Mouse (Mus musculus): ENCODE data around the gene Olfr1412.

Gene Olfr1412

DNA sequence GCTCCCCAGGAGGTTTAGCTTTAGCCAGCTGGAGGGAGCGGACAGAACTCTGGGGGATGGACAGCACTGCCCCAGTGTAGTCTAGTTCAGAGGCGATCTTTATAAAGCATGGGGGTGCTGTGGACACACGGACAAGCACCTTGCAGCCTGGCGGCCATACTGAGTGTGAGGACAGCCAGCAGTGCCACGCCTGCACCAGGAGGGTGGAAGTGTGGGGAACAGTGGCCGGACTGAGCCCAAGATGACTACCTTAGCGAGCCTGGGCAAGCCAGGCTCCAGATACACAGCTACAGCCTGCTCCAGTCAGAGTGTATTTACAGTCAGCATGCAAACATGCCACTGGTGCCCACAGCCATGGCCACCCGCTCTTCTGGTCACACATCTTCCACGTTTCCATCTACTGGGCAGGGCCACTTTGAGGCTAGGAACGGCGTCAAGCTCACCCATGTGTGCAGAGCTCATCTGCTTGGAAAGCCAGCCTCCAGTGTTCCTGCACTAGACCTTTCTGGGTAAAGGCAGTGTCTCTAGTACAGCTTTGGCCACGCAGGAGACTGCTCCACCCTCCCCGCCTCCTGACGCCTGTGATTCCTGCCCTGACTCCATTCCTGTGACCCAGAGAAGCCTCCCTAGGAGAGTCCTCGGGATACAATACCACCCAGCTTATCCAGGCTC is 52.1 kb downstream of the Olfr1412 start:
- DNase-seq (ENCODE audit: low spot score), result no peak

DNA sequence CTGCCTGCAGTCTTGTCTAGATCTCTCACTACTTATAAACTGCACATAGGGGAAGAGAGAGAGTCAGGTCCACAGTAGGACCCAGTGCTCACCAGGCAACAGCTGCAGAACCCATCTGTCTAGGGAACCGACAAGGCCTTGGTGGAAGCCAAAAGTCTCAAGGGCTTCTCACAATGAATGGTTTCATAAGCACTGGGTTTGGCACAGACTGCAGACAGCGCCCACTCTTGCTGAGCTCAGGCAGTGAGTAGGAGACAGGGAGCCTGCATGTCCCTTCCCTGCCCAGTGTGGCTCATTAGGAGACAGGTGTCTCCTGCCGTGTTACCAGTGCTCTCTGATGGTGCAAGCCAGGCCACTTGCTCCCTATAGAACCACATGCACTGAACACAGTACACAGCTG is 52.6 kb downstream of the Olfr1412 start:
- no peak for DNase-seq (ENCODE audit: low spot score)

DNA sequence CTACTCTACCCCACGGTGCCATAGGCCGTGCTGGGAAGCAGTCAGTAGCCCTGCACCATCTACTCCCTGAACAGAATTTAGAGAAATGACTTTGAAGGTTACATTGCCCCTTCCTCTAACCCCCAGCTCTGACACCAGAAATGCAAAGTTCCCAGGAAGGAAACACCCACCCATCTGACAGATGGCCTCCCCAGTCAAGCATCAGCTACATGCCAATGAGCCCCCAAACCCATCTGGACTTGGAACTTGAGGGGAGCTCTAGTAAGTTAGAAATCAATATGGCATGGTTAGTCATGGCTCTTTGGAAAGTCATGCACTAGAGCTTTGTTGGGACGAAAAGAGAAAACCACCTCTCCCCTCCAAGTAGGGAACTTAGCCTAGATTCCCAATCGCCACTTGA is 53.2 kb downstream of the Olfr1412 start:
- no peak for DNase-seq (ENCODE audit: low spot score)

DNA sequence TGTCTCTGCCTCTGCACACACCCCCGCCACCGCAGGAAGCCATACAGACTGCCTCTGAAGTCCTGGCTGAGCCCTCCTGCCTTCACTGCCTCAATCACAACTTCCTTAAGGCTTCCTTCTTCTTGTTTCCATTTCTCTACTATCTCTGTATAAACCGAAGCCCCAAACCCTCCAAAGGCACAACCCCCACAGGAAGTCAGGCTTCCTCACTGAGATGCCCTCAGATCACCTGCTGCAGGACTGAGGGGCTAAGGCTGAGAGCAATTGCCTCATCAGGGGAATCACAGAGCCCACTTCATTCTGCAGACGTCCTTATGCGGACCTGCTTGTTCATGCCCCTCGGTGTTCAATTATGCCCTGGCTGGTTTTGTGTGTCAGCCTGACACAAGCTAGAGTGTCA is 54.8 kb downstream of the Olfr1412 start:
- no peak for DNase-seq (ENCODE audit: low spot score)

All from yolk sac, embryonic 10.5 days (tissue).